Mouse (Mus musculus): ENCODE results near the gene Ppp2r5a.

DNA sequence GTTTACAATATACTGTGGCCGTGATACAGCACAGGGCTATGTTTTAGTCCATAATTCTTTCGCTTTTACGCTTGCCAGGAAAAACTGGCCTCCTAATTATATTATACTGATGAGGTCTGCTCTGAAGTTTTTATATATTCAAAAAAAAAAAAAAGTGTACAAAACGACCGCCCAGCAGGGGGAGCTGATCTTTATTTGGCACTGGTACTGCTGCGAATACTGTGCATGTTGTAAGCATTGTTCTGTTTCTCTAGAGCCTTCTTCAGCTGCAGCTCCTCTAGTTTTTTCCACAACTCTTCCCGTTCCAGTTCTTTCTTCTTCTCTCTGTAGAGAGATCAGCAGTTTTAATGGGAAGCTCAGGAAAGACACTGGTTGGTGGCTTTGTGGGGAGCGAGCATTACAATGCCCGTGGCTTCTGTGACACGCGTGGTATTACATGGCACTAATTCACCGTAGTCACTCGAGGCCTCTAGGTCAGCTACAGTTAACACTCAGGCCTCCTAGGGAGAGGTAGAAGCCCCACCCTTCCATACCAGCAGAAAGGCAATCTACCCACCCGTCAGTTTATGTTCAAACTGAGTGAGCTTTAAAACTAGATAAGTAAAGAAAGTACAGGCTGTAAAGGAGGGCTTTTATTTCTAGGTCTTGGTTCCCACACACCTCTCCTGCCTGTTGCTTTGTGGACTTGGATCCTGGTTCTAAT is 50.1 kb downstream of the Ppp2r5a start:
- TF ChIP-seq CTCF (IDR thresholded peaks at IDR 0.05; ENCODE audit: low read depth, low read length), result no peak
- no peak for TF ChIP-seq POLR2A (IDR thresholded peaks at IDR 0.05; ENCODE audit: insufficient read depth, low read length)
- no peak for TF ChIP-seq EP300 (IDR thresholded peaks at IDR 0.05; ENCODE audit: insufficient read depth, low read depth, low read length)
